Mouse (Mus musculus) kidney, embryonic 15.5 days (tissue): Measurements from ENCODE around the gene Amotl2. TPM values are rescaled to one million over a fixed set of nuclear protein-coding genes. Genes with fewer than 3 reads are reported as not detected.

Source experiments
- ATAC-seq: fragments of 200-750 bp; cut with Nextera tagmentation; replicated peaks from 2 replicates; pipeline ENCODE4 v1.8.0; 2017; ENCODE audit warnings: moderate TSS enrichment; ENCODE audit not compliant: low FRiP score
- H3K27ac ChIP-seq: fragments of 300-500 bp; sonication (generic); 2 replicates; pipeline ENCODE4 v1.5.1; 2015; ENCODE audit warnings: mild to moderate bottlenecking, inconsistent platforms
- H3K27me3 ChIP-seq: fragments of 300-500 bp; sonication (generic); 2 replicates; pipeline ENCODE4 v1.6.1; 2015; ENCODE audit warnings: inconsistent platforms
- H3K36me3 ChIP-seq: fragments of 300-500 bp; sonication (generic); 2 replicates; pipeline ENCODE4 v1.6.1; 2015; ENCODE audit warnings: inconsistent platforms
- H3K4me1 ChIP-seq: fragments of 300-500 bp; sonication (generic); 2 replicates; pipeline ENCODE4 v1.6.1; 2015; ENCODE audit warnings: inconsistent platforms
- H3K4me2 ChIP-seq: fragments of 300-500 bp; sonication (generic); 2 replicates; pipeline ENCODE4 v1.6.1; 2015; ENCODE audit warnings: moderate library complexity, mild to moderate bottlenecking, inconsistent platforms
- H3K4me3 ChIP-seq: fragments of 300-500 bp; sonication (generic); replicated peaks from 2 replicates; pipeline ENCODE4 v1.5.1; 2015; ENCODE audit warnings: mild to moderate bottlenecking, inconsistent platforms
- H3K9ac ChIP-seq: fragments of 300-500 bp; sonication (generic); 2 replicates; pipeline ENCODE4 v1.6.1; 2015; ENCODE audit warnings: mild to moderate bottlenecking, inconsistent platforms
- H3K9me3 ChIP-seq: fragments of 300-500 bp; sonication (generic); replicated peaks from 2 replicates; pipeline ENCODE4 v1.6.1; 2016; ENCODE audit warnings: inconsistent platforms
- WGBS: fragments of 180-500 bp; shearing (Covaris S2); methylation state at CpG from one replicate; pipeline ENCODE4 v1.1.7; 2015; ENCODE audit warnings: mixed read lengths; 5-methylcytosine and 5-hydroxymethylcytosine counted together
- polyA plus RNA-seq: library from polyadenylated mRNA; unstranded; fragments of >200 nt; fragmentation: Nextera tagmentation; extraction: Ambion mirVana; gene quantifications from 2 replicates; pipeline ENCODE4 v1.2.1, GENCODE M21; 2015

Gene Amotl2
- polyA plus RNA-seq, 1 experiment from 2014 or later: 45.1 TPM

DNA sequence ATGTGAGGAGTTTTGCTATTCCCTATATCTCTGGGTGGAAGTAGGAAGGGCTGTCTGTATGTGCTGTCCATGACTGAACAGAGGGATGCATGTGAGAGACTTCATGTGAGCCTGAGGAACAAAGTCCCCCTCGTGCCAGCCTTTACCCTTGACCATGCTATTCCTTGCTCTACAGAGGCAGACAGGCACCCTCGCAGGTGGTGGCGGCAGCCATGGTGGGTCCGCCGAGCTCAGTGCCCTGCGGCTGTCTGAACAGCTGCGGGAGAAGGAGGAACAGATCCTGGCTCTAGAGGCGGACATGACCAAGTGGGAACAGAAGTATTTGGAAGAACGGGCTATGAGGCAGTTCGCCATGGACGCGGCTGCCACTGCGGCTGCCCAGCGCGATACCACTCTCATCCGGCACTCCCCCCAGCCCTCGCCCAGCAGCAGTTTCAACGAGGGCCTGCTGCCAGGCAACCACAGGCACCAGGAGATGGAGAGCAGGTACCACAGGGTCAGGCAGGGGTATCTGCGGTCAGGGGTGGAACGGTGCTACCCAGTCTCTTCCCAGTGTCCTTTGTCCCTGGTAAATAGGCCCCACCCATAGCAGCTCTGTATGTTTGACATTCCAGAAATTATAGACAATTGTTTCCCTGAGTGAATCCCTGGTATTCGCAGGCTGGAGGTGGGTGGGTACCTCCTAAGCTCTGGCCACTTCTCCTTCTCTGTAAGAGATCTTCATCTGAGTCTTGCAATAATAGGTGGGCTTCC is 12.8 kb downstream of the Amotl2 start:
- no peak overlapping the region for H3K27ac ChIP-seq
- H3K4me1 ChIP-seq: peaks cover 70% of the 10 kb centered on the region

DNA sequence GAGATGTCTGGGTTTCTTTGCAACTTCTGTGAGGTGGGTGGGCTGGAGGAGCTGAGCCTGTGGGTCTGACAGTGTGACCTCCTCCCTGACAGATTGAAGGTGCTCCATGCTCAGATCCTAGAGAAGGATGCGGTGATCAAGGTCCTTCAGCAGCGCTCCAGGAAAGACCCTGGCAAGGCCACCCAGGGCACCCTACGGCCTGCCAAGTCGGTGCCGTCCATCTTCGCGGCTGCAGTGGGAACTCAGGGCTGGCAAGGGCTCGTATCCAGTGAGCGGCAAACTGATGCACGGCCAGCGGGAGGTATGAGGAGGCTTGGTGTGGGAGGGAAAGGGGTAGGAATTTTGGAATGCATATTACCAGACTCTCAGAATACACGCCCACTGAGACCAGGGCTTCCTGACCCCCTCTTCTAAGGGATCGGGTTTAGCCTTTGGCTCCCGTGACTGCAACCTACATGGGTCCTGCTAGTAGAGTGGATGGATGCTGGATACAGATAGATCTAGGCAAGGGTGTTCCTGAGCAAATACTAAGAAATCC is 13.5 kb downstream of the Amotl2 start:
- Histone ChIP-seq H3K9ac (no peak overlapping the region), H3K4me3 (no peak overlapping the region), H3K4me1 (peaks cover 70% of the 10 kb centered on the region), H3K4me2 (no peak overlapping the region), H3K27me3 (no peaks in the 10 kb centered on the region), H3K9me3 (no peaks in the 10 kb centered on the region), H3K36me3 (peaks cover 87% of the 10 kb centered on the region), H3K27ac (no peak overlapping the region)
- no peak for ATAC-seq
- WGBS: 87% methylated on average over 14 of the region's 14 CpGs

More for the DNA sequence above, 12.8 kb downstream of the Amotl2 start:
- no peak overlapping the region for H3K9ac ChIP-seq
- H3K36me3 ChIP-seq: peaks cover 92% of the 10 kb centered on the region
- no peak overlapping the region for H3K4me3 ChIP-seq
- no peak for ATAC-seq
- H3K9me3 ChIP-seq: no peaks in the 10 kb centered on the region
- no peak overlapping the region for H3K4me2 ChIP-seq
- no peaks in the 10 kb centered on the region for H3K27me3 ChIP-seq
- WGBS: 93% methylated on average over 21 of the region's 21 CpGs

DNA sequence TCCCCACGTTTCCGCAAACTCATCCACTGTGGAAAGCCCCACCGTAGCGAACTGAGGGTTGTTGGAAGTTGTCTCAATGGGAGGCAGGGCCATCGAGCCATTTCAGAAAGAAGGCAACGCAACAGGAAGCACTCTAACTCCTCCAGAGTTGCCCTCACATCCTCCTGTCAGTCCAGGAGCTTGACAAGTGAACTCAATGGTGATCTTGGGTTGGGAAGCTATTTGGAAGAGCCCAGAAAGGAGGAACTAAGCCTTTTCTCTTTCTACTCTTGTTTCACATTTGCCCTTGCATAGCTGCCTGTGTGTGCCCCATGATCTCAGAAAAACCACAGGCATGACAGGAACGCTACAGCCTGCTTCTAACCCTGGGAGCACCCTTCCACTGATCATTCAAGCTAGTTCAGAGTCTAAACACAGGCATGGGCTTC is 14.6 kb downstream of the Amotl2 start:
- no peak overlapping the region for H3K4me2 ChIP-seq
- H3K27ac ChIP-seq: peak overlapping the region; percentile 46
- no peak overlapping the region for H3K4me3 ChIP-seq
- H3K9ac ChIP-seq: no peak overlapping the region
- H3K4me1 ChIP-seq: peaks cover 68% of the 10 kb centered on the region
- peaks cover 76% of the 10 kb centered on the region for H3K36me3 ChIP-seq
- ATAC-seq: no peak
- H3K9me3 ChIP-seq: no peaks in the 10 kb centered on the region
- H3K27me3 ChIP-seq: no peaks in the 10 kb centered on the region
- WGBS: 77% methylated on average over 7 of the region's 7 CpGs

DNA sequence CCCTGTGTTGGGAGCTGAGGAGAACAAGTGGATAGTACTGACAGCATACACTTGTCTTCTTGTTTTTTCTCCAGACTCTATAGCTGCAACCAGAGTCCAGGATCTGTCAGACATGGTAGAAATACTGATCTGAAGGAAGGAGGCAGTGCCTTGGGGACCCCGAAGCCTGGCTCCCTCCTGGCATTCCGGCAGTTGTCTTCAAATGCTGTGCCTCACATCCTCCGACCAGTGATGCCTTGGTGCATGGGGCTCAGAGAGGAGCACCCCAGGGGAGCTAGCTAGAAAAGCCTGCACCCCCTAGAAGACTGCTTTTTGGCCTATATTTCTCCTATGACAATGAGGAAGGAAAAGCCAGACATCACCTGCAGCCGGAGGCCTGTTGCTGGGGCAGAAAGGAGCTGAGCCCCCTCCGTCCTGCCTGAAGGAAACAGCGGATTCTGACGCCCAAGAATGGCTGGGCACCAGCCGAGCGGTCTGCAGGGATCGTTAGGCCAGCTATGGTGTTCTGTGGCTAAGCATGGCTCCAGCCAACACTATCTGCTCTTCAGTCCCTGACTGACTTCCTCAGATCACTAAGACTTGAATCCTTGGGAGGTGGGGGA is 15.2 kb downstream of the Amotl2 start:
- Histone ChIP-seq H3K9me3 (no peaks in the 10 kb centered on the region), H3K27me3 (no peaks in the 10 kb centered on the region), H3K9ac (no peak overlapping the region), H3K27ac (peak overlapping the region; percentile 46), H3K4me2 (no peak overlapping the region), H3K4me3 (no peak overlapping the region), H3K4me1 (peaks cover 62% of the 10 kb centered on the region), H3K36me3 (peaks cover 75% of the 10 kb centered on the region)
- ATAC-seq: no peak
- 86% methylated on average over 10 of the region's 10 CpGs for whole genome bisulfite sequencing

DNA sequence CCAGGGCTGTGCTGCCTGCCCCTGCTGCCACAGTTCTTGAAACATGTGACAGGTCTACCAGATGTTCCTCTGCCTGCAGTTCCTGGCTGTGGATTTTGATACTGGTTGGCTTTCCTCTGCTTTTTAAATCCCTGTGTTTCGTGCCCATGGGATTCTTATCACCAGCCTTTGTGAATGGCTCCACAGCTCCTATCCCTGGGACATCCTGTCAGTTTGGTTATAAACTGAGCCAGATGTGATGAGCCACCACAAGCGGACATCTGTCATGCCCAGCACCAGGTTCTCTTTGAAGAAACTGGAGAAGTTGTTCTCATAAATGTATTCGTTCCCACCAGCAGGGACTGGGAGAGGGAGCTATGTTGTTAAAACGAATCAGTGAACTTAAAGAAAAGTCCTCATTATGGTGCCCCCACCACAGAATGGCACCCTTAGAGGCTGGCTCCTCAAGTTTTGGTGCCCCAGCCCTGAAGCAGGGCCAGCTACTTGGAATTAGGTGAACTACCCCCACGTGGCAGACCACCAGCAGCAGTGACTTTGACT is 15.9 kb downstream of the Amotl2 start:
- H3K4me2 ChIP-seq: no peak overlapping the region
- peaks cover 55% of the 10 kb centered on the region for H3K4me1 ChIP-seq
- no peak for ATAC-seq
- H3K9ac ChIP-seq: no peak overlapping the region
- no peak overlapping the region for H3K4me3 ChIP-seq
- 80% methylated on average over 5 of the region's 5 CpGs for WGBS
- no peaks in the 10 kb centered on the region for H3K27me3 ChIP-seq
- H3K27ac ChIP-seq: peak overlapping the region; percentile 46
- no peaks in the 10 kb centered on the region for H3K9me3 ChIP-seq
- H3K36me3 ChIP-seq: peaks cover 68% of the 10 kb centered on the region

DNA sequence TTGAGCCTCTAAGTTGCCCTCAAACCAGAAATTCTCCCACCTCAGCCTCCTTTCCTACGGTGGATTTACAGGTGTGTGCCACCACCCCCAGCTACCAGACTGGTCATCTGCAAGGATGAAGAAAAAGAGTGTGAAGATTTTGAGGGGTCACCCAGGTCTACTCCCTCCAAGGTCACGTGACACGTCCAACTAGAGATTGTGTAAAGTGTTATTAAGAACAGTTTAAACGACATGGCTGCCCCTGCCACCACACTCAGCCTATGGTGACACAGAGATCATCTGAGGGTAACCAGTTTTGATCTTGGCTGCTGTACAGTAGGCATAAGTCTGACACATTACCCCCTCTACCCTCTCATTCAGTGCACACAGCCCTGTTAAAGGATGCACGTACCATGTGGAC is 17.0 kb downstream of the Amotl2 start:
- H3K27me3 ChIP-seq: no peaks in the 10 kb centered on the region
- peaks cover 57% of the 10 kb centered on the region for H3K36me3 ChIP-seq
- H3K4me3 ChIP-seq: no peak overlapping the region
- WGBS: 89% methylated on average over 5 of the region's 5 CpGs
- peak overlapping the region; percentile 82 for H3K27ac ChIP-seq
- no peak for ATAC-seq
- no peak overlapping the region for H3K9ac ChIP-seq
- peaks cover 45% of the 10 kb centered on the region for H3K4me1 ChIP-seq
- no peak overlapping the region for H3K4me2 ChIP-seq
- H3K9me3 ChIP-seq: no peaks in the 10 kb centered on the region

DNA sequence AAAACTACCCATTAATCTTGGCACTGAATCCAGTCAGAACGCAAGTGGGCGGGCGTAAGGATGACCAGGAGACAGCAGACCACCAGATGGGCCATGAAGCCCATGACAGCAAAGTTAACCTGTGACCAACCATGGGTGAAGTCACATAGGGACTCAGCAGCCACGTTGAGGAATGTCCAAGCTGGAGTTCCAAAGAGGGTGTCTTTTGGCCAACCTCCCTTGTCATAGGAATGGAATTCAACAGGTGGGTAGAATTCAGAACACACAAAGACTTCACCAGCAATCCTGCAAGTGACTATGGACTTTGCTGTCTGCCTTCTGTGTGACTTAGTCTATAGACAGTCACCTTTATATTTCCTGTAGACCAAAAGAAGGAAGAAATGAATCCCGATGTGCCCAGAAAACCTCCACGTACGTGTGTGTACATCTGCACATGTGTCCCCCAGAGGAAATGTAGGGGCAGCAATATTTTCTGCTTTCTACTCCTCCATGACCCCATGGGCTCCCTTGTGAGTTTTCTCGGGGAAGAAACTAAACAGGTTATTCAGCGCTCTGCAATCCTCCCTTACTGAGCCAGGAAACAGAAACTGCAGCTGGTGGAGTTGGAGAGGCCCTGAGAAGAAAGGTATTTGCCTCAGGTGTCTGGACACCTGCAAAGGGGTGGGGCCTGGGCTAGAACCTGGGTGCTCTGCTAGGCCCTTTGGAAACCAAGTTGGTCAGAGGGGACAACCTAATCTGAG is 17.7 kb downstream of the Amotl2 start:
- no peak overlapping the region for H3K4me2 ChIP-seq
- no peaks in the 10 kb centered on the region for H3K9me3 ChIP-seq
- no peaks in the 10 kb centered on the region for H3K27me3 ChIP-seq
- 62% methylated on average over 9 of the region's 9 CpGs for WGBS
- H3K27ac ChIP-seq: peak overlapping the region; percentile 82
- H3K36me3 ChIP-seq: peaks cover 50% of the 10 kb centered on the region
- peaks cover 42% of the 10 kb centered on the region for H3K4me1 ChIP-seq
- ATAC-seq: peak; percentile 53
- no peak overlapping the region for H3K4me3 ChIP-seq
- H3K9ac ChIP-seq: no peak overlapping the region

DNA sequence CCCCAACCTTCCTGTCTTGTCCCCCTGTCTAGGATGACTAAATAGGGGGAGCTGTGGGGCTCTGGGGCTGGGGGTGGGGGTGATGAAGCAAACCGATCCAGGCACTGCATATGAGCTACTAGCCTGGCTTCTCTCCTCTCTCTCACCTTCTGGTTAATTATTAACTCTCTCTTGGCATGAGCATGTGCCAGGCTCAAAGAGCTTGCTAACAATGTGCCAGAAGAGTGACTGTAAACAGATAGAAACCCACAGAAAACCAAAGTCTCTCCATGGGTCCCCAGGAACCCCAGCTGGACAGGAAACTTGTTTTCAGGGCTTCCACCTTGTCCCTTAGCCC is 18.2 kb downstream of the Amotl2 start:
- Histone ChIP-seq H3K36me3 (peaks cover 45% of the 10 kb centered on the region), H3K4me1 (peaks cover 38% of the 10 kb centered on the region), H3K27ac (peak overlapping the region; percentile 82), H3K27me3 (no peaks in the 10 kb centered on the region), H3K4me3 (no peak overlapping the region), H3K9ac (no peak overlapping the region), H3K4me2 (no peak overlapping the region), H3K9me3 (no peaks in the 10 kb centered on the region)
- peak; percentile 64 for ATAC-seq
- WGBS: 48% methylated on average over 1 of the region's 1 CpGs

DNA sequence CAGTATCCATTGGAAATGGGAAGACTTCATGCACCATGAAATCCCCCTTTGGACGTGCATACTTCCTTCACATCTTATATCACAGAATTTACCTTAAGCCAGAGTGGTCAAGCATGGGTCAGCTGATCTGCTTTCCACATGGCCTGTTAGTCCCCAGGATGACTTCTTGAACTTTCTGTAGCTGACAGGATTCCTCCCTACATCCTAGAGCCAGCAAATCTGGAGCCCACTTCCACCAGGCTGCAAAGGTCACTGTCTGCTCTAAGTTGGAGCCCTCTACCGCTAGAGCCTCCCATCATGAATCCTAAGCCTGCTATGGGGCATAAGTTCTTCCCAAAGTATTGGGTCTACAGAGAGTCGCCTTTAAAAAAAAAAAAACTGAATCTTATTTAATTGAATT is 18.8 kb downstream of the Amotl2 start:
- Histone ChIP-seq H3K9ac (no peak overlapping the region), H3K27ac (peak overlapping the region; percentile 82), H3K4me3 (no peak overlapping the region), H3K4me2 (no peak overlapping the region), H3K4me1 (peaks cover 34% of the 10 kb centered on the region), H3K36me3 (peaks cover 40% of the 10 kb centered on the region), H3K9me3 (no peaks in the 10 kb centered on the region), H3K27me3 (no peaks in the 10 kb centered on the region)
- 77% methylated on average over 3 of the region's 3 CpGs for WGBS
- no peak for ATAC-seq

DNA sequence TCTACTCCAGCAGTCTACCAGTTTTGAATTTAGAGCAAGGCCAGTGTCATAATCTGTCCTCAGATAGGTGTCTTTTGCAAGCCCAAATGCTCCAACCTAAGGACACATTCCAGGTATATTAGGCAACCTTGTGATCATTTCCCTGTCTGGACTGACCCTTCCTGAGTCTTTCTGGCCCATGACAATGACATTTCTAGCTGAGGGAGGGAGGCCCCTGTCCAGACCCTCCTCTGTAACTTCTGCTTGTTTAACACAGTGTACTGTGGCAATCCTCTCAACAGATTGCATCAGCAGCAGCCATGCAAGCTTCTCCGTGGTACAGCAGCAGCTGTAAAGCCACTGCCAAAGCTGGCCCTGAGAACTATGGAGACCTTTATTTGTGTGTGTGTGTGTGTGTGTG is 19.5 kb downstream of the Amotl2 start:
- no peak overlapping the region for H3K4me2 ChIP-seq
- ATAC-seq: no peak
- no peak overlapping the region for H3K4me3 ChIP-seq
- H3K36me3 ChIP-seq: peaks cover 32% of the 10 kb centered on the region
- no peak overlapping the region for H3K27ac ChIP-seq
- no peak overlapping the region for H3K9ac ChIP-seq
- H3K4me1 ChIP-seq: peaks cover 30% of the 10 kb centered on the region
- H3K27me3 ChIP-seq: no peaks in the 10 kb centered on the region
- no peaks in the 10 kb centered on the region for H3K9me3 ChIP-seq
- 60% methylated on average over 1 of the region's 1 CpGs for WGBS

DNA sequence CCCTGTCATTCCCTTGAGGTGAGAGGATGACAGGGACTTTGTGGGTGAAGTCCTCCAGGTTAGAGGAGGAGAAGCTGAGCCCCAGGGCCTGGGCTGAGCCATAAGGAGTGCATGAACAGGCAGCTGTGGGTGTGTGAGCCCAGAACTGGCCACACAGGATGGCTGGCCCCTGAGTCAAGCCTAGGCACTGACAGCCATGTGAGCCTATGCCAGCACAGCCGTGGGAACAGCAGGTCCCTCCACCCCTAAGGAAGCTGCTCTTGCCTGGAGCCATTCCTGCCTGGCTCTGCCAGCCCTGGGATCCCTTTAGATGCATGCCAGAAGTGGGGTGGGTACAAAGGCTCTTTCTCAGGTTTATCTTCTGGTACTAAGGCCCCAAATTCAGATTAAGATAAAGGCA is 20.9 kb downstream of the Amotl2 start:
- no peak overlapping the region for H3K27ac ChIP-seq
- no peak overlapping the region for H3K4me2 ChIP-seq
- peaks cover 18% of the 10 kb centered on the region for H3K36me3 ChIP-seq
- no peak overlapping the region for H3K4me3 ChIP-seq
- 58% methylated on average over 1 of the region's 1 CpGs for WGBS
- peaks cover 26% of the 10 kb centered on the region for H3K4me1 ChIP-seq
- no peak for ATAC-seq
- H3K9me3 ChIP-seq: no peaks in the 10 kb centered on the region
- H3K27me3 ChIP-seq: no peaks in the 10 kb centered on the region
- H3K9ac ChIP-seq: no peak overlapping the region

DNA sequence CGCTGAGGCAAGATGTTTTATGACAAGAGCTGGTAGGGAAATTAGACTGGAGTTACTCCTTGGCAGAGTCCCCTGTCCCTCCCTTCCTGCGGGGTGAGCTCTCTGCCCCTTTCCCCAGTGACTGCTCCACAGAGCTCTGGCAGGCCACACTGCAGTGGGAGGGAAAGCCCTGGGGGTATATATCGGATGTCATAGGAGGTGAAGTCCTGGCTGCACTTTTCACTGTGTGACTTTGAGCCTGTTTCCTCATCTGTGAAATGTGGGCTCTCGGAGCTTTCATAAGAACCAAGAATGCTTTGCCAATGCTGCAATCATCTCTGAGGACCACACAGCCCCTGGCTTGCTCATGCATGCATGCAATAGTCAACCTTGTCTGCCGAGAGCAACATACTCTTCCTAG is 30.3 kb downstream of the Amotl2 start:
- ATAC-seq: 0 out of 2 replicates have a peak, but pooled peaks have one; percentile 52
- H3K27me3 ChIP-seq: no peaks in the 10 kb centered on the region
- H3K9me3 ChIP-seq: no peaks in the 10 kb centered on the region
- H3K9ac ChIP-seq: no peak overlapping the region
- H3K4me1 ChIP-seq: peaks cover 19% of the 10 kb centered on the region
- no peak overlapping the region for H3K4me2 ChIP-seq
- no peak overlapping the region for H3K4me3 ChIP-seq
- WGBS: 24% methylated on average over 5 of the region's 5 CpGs
- H3K36me3 ChIP-seq: no peaks in the 10 kb centered on the region
- peak overlapping the region; percentile 74 for H3K27ac ChIP-seq
